Mouse (Mus musculus): ENCODE measurements around the gene Itgb3. TPM values are rescaled to one million over a fixed set of nuclear protein-coding genes. Genes with fewer than 3 reads are reported as not detected.

The Itgb3 gene
- total and polyA plus RNA-seq, 3 experiments: 0.87 to 19.2 (median 2.7) TPM

DNA sequence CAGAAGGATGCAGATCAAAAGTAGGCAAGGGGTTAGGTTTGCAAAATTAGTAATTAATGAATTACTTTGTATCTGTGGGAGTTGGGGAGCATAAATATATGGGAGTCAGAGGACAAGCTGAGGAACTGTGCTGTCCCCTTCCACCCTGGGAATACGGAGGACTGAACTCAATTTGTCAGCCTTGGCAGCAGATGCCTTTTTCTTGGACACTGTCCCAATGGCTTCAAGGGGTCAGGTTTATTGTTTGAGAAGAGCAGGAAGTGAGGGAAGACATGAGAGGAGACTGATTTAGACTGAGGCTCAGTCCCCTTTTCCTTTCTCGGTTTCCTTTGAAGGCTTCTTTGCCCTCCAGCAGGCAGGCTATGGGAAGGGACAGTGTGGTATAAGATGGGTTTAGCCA lies 35.2 kb upstream of the Itgb3 start:
- no peak for TF ChIP-seq CTCF (IDR thresholded peaks at IDR 0.05; ENCODE audit: low read depth, low read length)
- no peak for TF ChIP-seq GATA2 (IDR thresholded peaks at IDR 0.05; ENCODE audit: borderline replicate concordance, low read depth, low read length)
- no peak for TF ChIP-seq TAL1 (conservative IDR thresholded peaks at IDR 0.05; ENCODE audit: low read depth, low read length)
- no peak for TF ChIP-seq POLR2AphosphoS5 (IDR thresholded peaks at IDR 0.05; ENCODE audit: insufficient replicate concordance, low read depth, low read length)
- TF ChIP-seq GATA1 (IDR thresholded peaks at IDR 0.05; ENCODE audit: borderline replicate concordance, low read length): no peak
- Histone ChIP-seq H3K4me3 (ENCODE audit: low read depth, low read length) (no peak overlapping the region), H3K4me1 (ENCODE audit: insufficient read depth, low read depth, low read length) (peaks cover 3% of the 10 kb centered on the region), H3K9me3 (replicated peaks) (peaks cover 7% of the 10 kb centered on the region), H3K27me3 (ENCODE audit: insufficient read depth, low read length) (peaks cover 28% of the 10 kb centered on the region), H3K36me3 (replicated peaks) (no peaks in the 10 kb centered on the region)
- ATAC-seq (ENCODE audit: extremely low read depth, insufficient number of reproducible peaks, low FRiP score, poor library complexity, severe bottlenecking) (no peak), DNase-seq (ENCODE audit: low spot score) (no peak)

DNA sequence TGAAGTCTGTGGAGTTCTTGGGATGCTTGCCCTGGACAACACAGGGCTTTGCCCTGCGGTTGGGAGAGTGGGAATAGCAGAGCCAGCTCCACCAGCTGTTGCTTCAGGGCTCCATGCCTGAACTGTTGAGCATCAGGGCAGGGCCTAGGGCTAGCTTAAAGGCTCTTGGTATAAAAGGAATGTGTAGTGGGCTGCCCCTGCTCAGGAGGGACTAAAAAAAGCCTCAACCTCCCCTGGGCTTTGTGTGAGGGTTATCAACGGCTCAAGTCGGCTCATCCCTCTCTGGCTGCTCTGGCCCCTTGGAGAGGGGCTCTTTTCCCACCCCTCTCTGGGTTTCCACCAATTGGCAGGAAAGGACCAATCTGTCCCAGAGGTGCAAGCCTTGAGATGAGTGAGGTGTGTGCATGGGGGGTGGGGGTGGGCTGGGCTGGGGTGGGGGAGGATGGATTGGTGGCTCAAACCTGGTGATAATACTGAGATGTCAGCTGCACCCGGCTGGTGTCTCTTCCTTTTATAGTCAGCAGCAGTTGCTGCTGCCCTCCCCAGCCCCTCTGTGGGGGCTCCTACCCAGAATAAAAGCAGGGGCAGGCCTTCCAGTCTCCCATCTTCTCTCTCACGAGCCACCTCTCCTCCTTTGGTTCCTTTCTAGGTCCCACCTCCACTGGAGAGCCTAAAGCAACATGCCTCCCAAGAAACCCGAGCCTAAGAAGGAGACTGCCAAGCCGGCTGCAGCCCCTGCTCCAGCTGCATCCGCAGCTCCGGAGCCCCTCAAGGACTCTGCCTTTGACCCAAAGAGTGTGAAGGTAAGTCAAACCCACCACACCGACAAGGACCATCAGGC lies 30.8 kb upstream of the Itgb3 start:
- no peak for DNase-seq (ENCODE audit: low spot score)
- Histone ChIP-seq H3K4me1 (ENCODE audit: insufficient read depth, low read depth, low read length) (no peaks in the 10 kb centered on the region; the same call in 1 of the 2 replicates), H3K36me3 (replicated peaks) (no peaks in the 10 kb centered on the region), H3K4me3 (ENCODE audit: low read depth, low read length) (no peak overlapping the region), H3K27me3 (ENCODE audit: insufficient read depth, low read length) (peaks cover 34% of the 10 kb centered on the region), H3K9me3 (replicated peaks) (no peaks in the 10 kb centered on the region)
- TF ChIP-seq GATA2 (IDR thresholded peaks at IDR 0.05; ENCODE audit: borderline replicate concordance, low read depth, low read length) (no peak), GATA1 (IDR thresholded peaks at IDR 0.05; ENCODE audit: borderline replicate concordance, low read length) (no peak), CTCF (IDR thresholded peaks at IDR 0.05; ENCODE audit: low read depth, low read length) (no peak), POLR2AphosphoS5 (IDR thresholded peaks at IDR 0.05; ENCODE audit: insufficient replicate concordance, low read depth, low read length) (no peak), TAL1 (conservative IDR thresholded peaks at IDR 0.05; ENCODE audit: low read depth, low read length) (no peak)
- ATAC-seq (ENCODE audit: extremely low read depth, insufficient number of reproducible peaks, low FRiP score, poor library complexity, severe bottlenecking): no peak

DNA sequence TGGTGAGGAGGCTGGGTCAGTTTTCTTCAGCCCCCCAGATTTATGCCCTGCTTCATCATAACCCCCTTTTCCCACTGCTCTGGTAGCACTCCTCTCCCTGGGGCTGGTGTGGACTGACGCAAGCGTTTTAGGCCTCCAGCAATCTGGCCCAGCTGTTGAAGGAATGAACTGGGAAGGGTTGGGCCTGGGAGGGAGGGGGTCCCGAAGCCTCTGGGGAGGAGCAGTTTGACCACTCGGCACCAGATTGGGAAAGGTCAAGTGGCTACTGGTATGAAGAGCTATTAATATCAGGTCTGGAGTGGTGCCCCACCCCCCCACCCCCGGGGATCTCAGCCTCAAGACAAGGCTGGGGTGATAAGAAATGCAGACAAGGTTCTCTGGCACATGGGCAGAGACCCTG lies 29.7 kb upstream of the Itgb3 start:
- no peak for DNase-seq (ENCODE audit: low spot score)
- H3K36me3 ChIP-seq (replicated peaks): no peaks in the 10 kb centered on the region
- H3K4me3 ChIP-seq (ENCODE audit: low read depth, low read length): no peak overlapping the region
- peaks cover 30% of the 10 kb centered on the region for H3K27me3 ChIP-seq (ENCODE audit: insufficient read depth, low read length)
- no peaks in the 10 kb centered on the region for H3K9me3 ChIP-seq (replicated peaks)
- no peak for TF ChIP-seq GATA1 (IDR thresholded peaks at IDR 0.05; ENCODE audit: borderline replicate concordance, low read length)
- no peak for TF ChIP-seq GATA2 (IDR thresholded peaks at IDR 0.05; ENCODE audit: borderline replicate concordance, low read depth, low read length)
- no peak for TF ChIP-seq POLR2AphosphoS5 (IDR thresholded peaks at IDR 0.05; ENCODE audit: insufficient replicate concordance, low read depth, low read length)
- TF ChIP-seq TAL1 (conservative IDR thresholded peaks at IDR 0.05; ENCODE audit: low read depth, low read length): no peak
- TF ChIP-seq CTCF (IDR thresholded peaks at IDR 0.05; ENCODE audit: low read depth, low read length): no peak
- no peak for ATAC-seq (ENCODE audit: extremely low read depth, insufficient number of reproducible peaks, low FRiP score, poor library complexity, severe bottlenecking)
- H3K4me1 ChIP-seq (ENCODE audit: insufficient read depth, low read depth, low read length): no peaks in the 10 kb centered on the region; the same call in 1 of the 2 replicates

DNA sequence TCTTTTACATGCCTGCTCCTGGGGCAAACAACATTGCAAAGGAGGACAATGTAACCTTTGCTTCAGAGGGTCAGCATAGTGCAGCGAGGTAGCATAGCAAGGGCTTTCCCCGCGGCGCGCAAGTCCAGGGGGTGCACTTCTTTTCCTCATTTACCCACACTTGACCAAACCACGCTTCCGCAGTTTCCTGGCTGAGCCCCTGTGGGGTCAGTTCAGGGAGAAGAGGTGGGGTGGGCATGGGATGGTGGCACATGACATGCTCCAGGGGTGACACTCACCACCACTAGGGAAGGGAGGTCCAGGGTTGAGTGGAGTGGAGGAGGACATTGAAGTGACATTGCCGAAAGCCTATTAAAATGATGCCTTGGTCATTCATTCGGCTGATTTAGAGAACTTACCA lies 28.7 kb upstream of the Itgb3 start:
- peaks cover 31% of the 10 kb centered on the region for H3K27me3 ChIP-seq (ENCODE audit: insufficient read depth, low read length)
- ATAC-seq (ENCODE audit: extremely low read depth, insufficient number of reproducible peaks, low FRiP score, poor library complexity, severe bottlenecking) (no peak), DNase-seq (ENCODE audit: low spot score) (no peak)
- H3K4me1 ChIP-seq (ENCODE audit: insufficient read depth, low read depth, low read length): no peaks in the 10 kb centered on the region; the same call in 1 of the 2 replicates
- no peaks in the 10 kb centered on the region for H3K36me3 ChIP-seq (replicated peaks)
- TF ChIP-seq POLR2AphosphoS5 (IDR thresholded peaks at IDR 0.05; ENCODE audit: insufficient replicate concordance, low read depth, low read length) (no peak), TAL1 (conservative IDR thresholded peaks at IDR 0.05; ENCODE audit: low read depth, low read length) (no peak), GATA1 (IDR thresholded peaks at IDR 0.05; ENCODE audit: borderline replicate concordance, low read length) (no peak), CTCF (IDR thresholded peaks at IDR 0.05; ENCODE audit: low read depth, low read length) (no peak), GATA2 (IDR thresholded peaks at IDR 0.05; ENCODE audit: borderline replicate concordance, low read depth, low read length) (no peak)
- no peaks in the 10 kb centered on the region for H3K9me3 ChIP-seq (replicated peaks)
- no peak overlapping the region for H3K4me3 ChIP-seq (ENCODE audit: low read depth, low read length)

DNA sequence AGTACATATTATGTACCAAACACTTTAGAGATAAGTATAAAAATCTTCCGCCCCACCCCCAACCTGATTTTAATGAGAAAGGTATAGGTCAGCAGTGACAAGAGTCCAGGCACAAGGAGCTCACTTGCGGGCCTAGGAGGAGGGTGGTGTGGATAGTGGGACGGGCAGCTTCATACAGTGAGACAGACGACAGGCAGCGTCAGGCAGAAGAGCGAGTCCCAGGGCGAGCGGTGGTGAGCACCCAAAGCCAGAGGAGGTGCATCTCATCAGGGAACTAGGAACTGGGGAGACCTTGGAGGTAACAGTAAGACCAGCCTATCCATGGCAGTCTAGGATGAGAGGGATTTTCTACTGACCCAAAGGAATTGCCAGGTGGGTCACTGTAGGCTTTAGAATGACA lies 28.2 kb upstream of the Itgb3 start:
- Histone ChIP-seq H3K9me3 (replicated peaks) (no peaks in the 10 kb centered on the region), H3K27me3 (ENCODE audit: insufficient read depth, low read length) (peaks cover 33% of the 10 kb centered on the region), H3K4me1 (ENCODE audit: insufficient read depth, low read depth, low read length) (no peaks in the 10 kb centered on the region), H3K36me3 (replicated peaks) (no peaks in the 10 kb centered on the region), H3K4me3 (ENCODE audit: low read depth, low read length) (no peak overlapping the region)
- no peak for DNase-seq (ENCODE audit: low spot score)
- ATAC-seq (ENCODE audit: extremely low read depth, insufficient number of reproducible peaks, low FRiP score, poor library complexity, severe bottlenecking): no peak
- TF ChIP-seq POLR2AphosphoS5 (IDR thresholded peaks at IDR 0.05; ENCODE audit: insufficient replicate concordance, low read depth, low read length) (no peak), GATA1 (IDR thresholded peaks at IDR 0.05; ENCODE audit: borderline replicate concordance, low read length) (no peak), GATA2 (IDR thresholded peaks at IDR 0.05; ENCODE audit: borderline replicate concordance, low read depth, low read length) (no peak), TAL1 (conservative IDR thresholded peaks at IDR 0.05; ENCODE audit: low read depth, low read length) (no peak), CTCF (IDR thresholded peaks at IDR 0.05; ENCODE audit: low read depth, low read length) (no peak)

DNA sequence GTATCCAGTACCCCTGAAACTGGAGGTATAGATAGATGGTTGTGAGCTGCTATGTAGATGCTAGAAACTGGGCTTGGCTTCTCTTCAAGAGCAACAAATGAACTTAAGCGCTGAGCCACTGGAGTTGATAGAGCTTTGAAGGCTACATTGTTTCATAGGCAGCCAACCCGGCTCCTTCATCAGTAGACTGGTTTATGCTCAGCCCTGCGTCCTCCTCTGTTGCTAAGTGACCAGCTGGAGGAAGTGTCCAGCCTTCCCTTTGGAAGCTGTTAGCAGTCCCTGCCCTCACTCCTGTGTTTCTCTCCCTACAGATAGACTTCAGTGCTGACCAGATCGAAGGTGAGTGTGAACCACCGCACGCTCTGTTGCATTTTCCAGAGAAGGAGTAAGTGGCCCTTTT lies 27.7 kb upstream of the Itgb3 start:
- ATAC-seq (ENCODE audit: extremely low read depth, insufficient number of reproducible peaks, low FRiP score, poor library complexity, severe bottlenecking): no peak
- Histone ChIP-seq H3K4me3 (ENCODE audit: low read depth, low read length) (no peak overlapping the region), H3K4me1 (ENCODE audit: insufficient read depth, low read depth, low read length) (no peaks in the 10 kb centered on the region), H3K36me3 (replicated peaks) (no peaks in the 10 kb centered on the region), H3K9me3 (replicated peaks) (no peaks in the 10 kb centered on the region), H3K27me3 (ENCODE audit: insufficient read depth, low read length) (peaks cover 33% of the 10 kb centered on the region)
- no peak for DNase-seq (ENCODE audit: low spot score)
- TF ChIP-seq GATA2 (IDR thresholded peaks at IDR 0.05; ENCODE audit: borderline replicate concordance, low read depth, low read length) (no peak), POLR2AphosphoS5 (IDR thresholded peaks at IDR 0.05; ENCODE audit: insufficient replicate concordance, low read depth, low read length) (no peak)
